Mouse (Mus musculus): ENCODE data around the gene Rab11fip3. TPM values are rescaled to one million over a fixed set of nuclear protein-coding genes. Genes with fewer than 3 reads are reported as not detected.
A peak's percentile ranks its signal among the peaks of the same experiment; 100 is the strongest.

Rab11fip3 gene
- polyA plus RNA-seq, 1 experiment: 88.5 TPM

- Histone ChIP-seq H3K4me1 (ENCODE audit: control insufficient read depth, insufficient read depth, low read length) (no peaks in the 10 kb centered on the region), H3K27ac (ENCODE audit: insufficient read depth, low read length) (no peak overlapping the region), H3K4me3 (ENCODE audit: insufficient read depth, low read length) (no peak overlapping the region)
- TF ChIP-seq CTCF (IDR thresholded peaks at IDR 0.05; ENCODE audit: extremely low read depth, insufficient read depth, low read length) (no peak), POLR2A (IDR thresholded peaks at IDR 0.05; ENCODE audit: extremely low read depth, insufficient read depth, low read length) (no peak)
Measured at GRCm38 (mm10) chr17:25954671-25955070, 114.7 kb downstream of the Rab11fip3 start.

- Histone ChIP-seq H3K4me3 (ENCODE audit: insufficient read depth, low read length) (no peak overlapping the region), H3K4me1 (ENCODE audit: control insufficient read depth, insufficient read depth, low read length) (no peaks in the 10 kb centered on the region), H3K27ac (ENCODE audit: insufficient read depth, low read length) (no peak overlapping the region)
- TF ChIP-seq POLR2A (IDR thresholded peaks at IDR 0.05; ENCODE audit: extremely low read depth, insufficient read depth, low read length) (no peak), CTCF (IDR thresholded peaks at IDR 0.05; ENCODE audit: extremely low read depth, insufficient read depth, low read length) (no peak)
Measured at GRCm38 (mm10) chr17:25953161-25953560, 116.2 kb downstream of the Rab11fip3 start.

- no peak within 1 kb of the TSS; the same call in 1 of the 2 replicates for H3K27ac ChIP-seq (ENCODE audit: insufficient read depth, low read length)
- TF ChIP-seq CTCF (IDR thresholded peaks at IDR 0.05; ENCODE audit: extremely low read depth, insufficient read depth, low read length) (no peak), POLR2A (IDR thresholded peaks at IDR 0.05; ENCODE audit: extremely low read depth, insufficient read depth, low read length) (no peak)
Measured at GRCm38 (mm10) chr17:25951803-25952623, 117.3 kb downstream of the Rab11fip3 start, which contains the start of gene A930017K11Rik. Gene A930017K11Rik, minus strand, starts transcription at chr17:25952565.

GRCm38 (mm10) chr17:25951225-25951802 lies 118.0 kb downstream of the Rab11fip3 start:
- Histone ChIP-seq H3K4me1 (ENCODE audit: control insufficient read depth, insufficient read depth, low read length) (no peaks in the 10 kb centered on the region), H3K4me3 (ENCODE audit: insufficient read depth, low read length) (peak overlapping the region; percentile 19; the same call in 1 of the 2 replicates), H3K27ac (ENCODE audit: insufficient read depth, low read length) (no peak overlapping the region; the same call in 1 of the 2 replicates)
- no peak for TF ChIP-seq CTCF (IDR thresholded peaks at IDR 0.05; ENCODE audit: extremely low read depth, insufficient read depth, low read length)
- no peak for TF ChIP-seq POLR2A (IDR thresholded peaks at IDR 0.05; ENCODE audit: extremely low read depth, insufficient read depth, low read length)

More at GRCm38 (mm10) chr17:25951803-25952623, 117.3 kb downstream of the Rab11fip3 start, which contains the start of gene A930017K11Rik:
- no peaks in the 10 kb centered on the region for H3K4me1 ChIP-seq (ENCODE audit: control insufficient read depth, insufficient read depth, low read length)
- peak within 1 kb of the TSS; percentile 19; the same call in 1 of the 2 replicates for H3K4me3 ChIP-seq (ENCODE audit: insufficient read depth, low read length)

DNA sequence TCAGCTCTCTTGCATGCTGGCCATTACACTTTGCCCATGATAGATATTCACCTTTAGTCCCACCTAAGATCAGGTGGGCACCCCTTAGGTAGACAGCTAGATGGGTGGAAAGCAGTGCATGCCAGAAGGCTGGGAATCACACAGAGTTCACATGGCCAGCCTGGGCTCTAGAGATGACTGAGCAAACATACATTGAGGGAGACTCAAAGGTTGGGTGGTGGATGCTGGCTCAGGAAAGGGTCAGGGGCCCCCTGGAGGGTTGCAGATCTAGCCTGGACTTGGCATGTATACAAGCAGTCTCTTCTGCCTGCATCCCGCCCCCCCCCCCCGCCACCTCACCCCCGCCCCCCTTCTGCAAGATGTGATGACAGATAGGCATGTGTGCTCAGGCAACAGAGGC lies 118.6 kb downstream of the Rab11fip3 start:
- Histone ChIP-seq H3K27ac (ENCODE audit: insufficient read depth, low read length) (no peak overlapping the region), H3K4me3 (ENCODE audit: insufficient read depth, low read length) (no peak overlapping the region)
- no peak for TF ChIP-seq CTCF (IDR thresholded peaks at IDR 0.05; ENCODE audit: extremely low read depth, insufficient read depth, low read length)
- no peak for TF ChIP-seq POLR2A (IDR thresholded peaks at IDR 0.05; ENCODE audit: extremely low read depth, insufficient read depth, low read length)

DNA sequence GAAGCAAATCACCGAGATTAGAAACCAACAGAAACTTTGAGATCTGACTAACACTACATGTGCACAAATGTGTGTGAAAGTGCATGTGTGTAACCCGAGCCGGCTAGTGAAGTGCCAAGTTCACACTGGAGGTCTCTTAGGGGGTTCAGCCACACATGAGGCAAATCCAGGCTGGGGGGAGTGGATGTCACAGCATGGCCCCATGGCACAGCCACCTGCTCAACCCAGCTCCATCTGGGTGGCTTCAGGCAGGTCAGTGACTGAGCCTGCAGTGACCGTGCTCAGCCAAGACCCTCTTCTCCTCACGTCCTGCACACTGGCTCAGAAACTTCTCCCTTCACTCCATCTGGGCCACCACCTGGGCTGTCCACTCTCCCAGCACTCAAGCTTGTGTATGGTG lies 119.4 kb downstream of the Rab11fip3 start:
- Histone ChIP-seq H3K4me1 (ENCODE audit: control insufficient read depth, insufficient read depth, low read length) (no peaks in the 10 kb centered on the region), H3K4me3 (ENCODE audit: insufficient read depth, low read length) (no peak overlapping the region), H3K27ac (ENCODE audit: insufficient read depth, low read length) (no peak overlapping the region)
- TF ChIP-seq CTCF (IDR thresholded peaks at IDR 0.05; ENCODE audit: extremely low read depth, insufficient read depth, low read length) (no peak), POLR2A (IDR thresholded peaks at IDR 0.05; ENCODE audit: extremely low read depth, insufficient read depth, low read length) (no peak)

More for the DNA sequence above, 118.6 kb downstream of the Rab11fip3 start:
- H3K4me1 ChIP-seq (ENCODE audit: control insufficient read depth, insufficient read depth, low read length): no peaks in the 10 kb centered on the region

- Histone ChIP-seq H3K4me1 (ENCODE audit: control insufficient read depth, insufficient read depth, low read length) (no peaks in the 10 kb centered on the region), H3K27ac (ENCODE audit: insufficient read depth, low read length) (no peak overlapping the region), H3K4me3 (ENCODE audit: insufficient read depth, low read length) (no peak overlapping the region)
- TF ChIP-seq CTCF (IDR thresholded peaks at IDR 0.05; ENCODE audit: extremely low read depth, insufficient read depth, low read length) (no peak), POLR2A (IDR thresholded peaks at IDR 0.05; ENCODE audit: extremely low read depth, insufficient read depth, low read length) (no peak)
Measured at GRCm38 (mm10) chr17:25948051-25948450, 121.3 kb downstream of the Rab11fip3 start.

- no peak for TF ChIP-seq POLR2A (IDR thresholded peaks at IDR 0.05; ENCODE audit: extremely low read depth, insufficient read depth, low read length)
- TF ChIP-seq CTCF (IDR thresholded peaks at IDR 0.05; ENCODE audit: extremely low read depth, insufficient read depth, low read length): no peak
- Histone ChIP-seq H3K4me1 (ENCODE audit: control insufficient read depth, insufficient read depth, low read length) (no peaks in the 10 kb centered on the region), H3K27ac (ENCODE audit: insufficient read depth, low read length) (no peak overlapping the region), H3K4me3 (ENCODE audit: insufficient read depth, low read length) (no peak overlapping the region)
Measured at GRCm38 (mm10) chr17:25947576-25947975, 121.8 kb downstream of the Rab11fip3 start.

DNA sequence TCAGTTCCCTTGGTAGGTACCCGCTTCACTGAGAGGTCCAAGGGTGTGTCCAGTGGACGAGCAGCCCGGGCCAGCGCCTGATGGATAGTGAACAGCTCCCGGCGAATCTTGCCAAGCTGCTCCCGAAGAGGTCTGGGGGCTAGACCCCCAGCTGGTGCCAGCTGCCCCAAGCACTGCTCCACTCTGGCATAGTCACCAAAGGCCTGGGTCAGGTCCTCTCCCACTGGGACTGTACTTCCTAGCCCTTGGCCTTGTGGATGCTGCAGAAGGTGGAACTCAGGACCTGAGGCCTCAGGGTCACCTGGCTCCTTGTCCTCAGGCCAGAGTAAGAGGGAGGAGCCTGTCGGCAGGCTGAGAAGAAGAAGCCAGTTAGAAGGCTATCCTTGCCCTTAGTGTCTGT lies 122.5 kb downstream of the Rab11fip3 start:
- no peaks in the 10 kb centered on the region for H3K4me1 ChIP-seq (ENCODE audit: control insufficient read depth, insufficient read depth, low read length)
- no peak overlapping the region for H3K4me3 ChIP-seq (ENCODE audit: insufficient read depth, low read length)
- no peak overlapping the region for H3K27ac ChIP-seq (ENCODE audit: insufficient read depth, low read length)
- TF ChIP-seq CTCF (IDR thresholded peaks at IDR 0.05; ENCODE audit: extremely low read depth, insufficient read depth, low read length): no peak
- no peak for TF ChIP-seq POLR2A (IDR thresholded peaks at IDR 0.05; ENCODE audit: extremely low read depth, insufficient read depth, low read length)

Measured in cortical plate, adult 2 months (tissue).